In genomic region chr3:133364138-133364537, GRCm38 (mm10) we compare ENCODE assay signal across 24 mouse cellular contexts. TPM values are rescaled to one million over a fixed set of nuclear protein-coding genes. Genes with fewer than 3 reads are reported as not detected.
DNase-seq lines count a peak whose midpoint lies in the region; ATAC-seq lines count a peak whose summit lies in the region.
"Had no signal": no experiment of that assay in that cellular context is flagged by ENCODE, and none has a peak within 500 bp of the region (broad histone marks: within the 10 kb centered on the region; RNA-seq: fewer than 3 reads in every experiment).

No protein-coding gene starts in this region.

- H3K4me1 ChIP-seq in kidney, embryonic 14.5 days (ENCODE audit: control insufficient read depth, insufficient read depth, low read length): 0 out of 2 replicates have a peak, but pooled peaks cover 2% of the 10 kb centered on the region
- no peaks in the 10 kb centered on the region for H3K4me1 ChIP-seq in kidney, embryonic 16.5 days (ENCODE audit: insufficient read depth, low read length)
- peaks cover 2% of the 10 kb centered on the region; the same call in 1 of the 2 replicates for H3K4me1 ChIP-seq in limb, embryonic 11.5 days (ENCODE audit: control insufficient read depth, insufficient read depth, low read length)
- peaks cover 20% of the 10 kb centered on the region for H3K4me1 ChIP-seq in limb, embryonic 10.5 days
- H3K4me1 ChIP-seq: embryonic facial prominence, embryonic 12.5 days; forebrain, embryonic 13.5 days; forebrain, embryonic 15.5 days had no signal

- no peaks in the 10 kb centered on the region for H3K9me3 ChIP-seq in kidney, embryonic 14.5 days (ENCODE audit: control insufficient read depth, low read length)
- H3K9me3 ChIP-seq in kidney, embryonic 16.5 days (ENCODE audit: low read length): no peaks in the 10 kb centered on the region
- H3K9me3 ChIP-seq in limb, embryonic 11.5 days (ENCODE audit: control insufficient read depth, low read length): no peaks in the 10 kb centered on the region
- H3K9me3 ChIP-seq in limb, embryonic 10.5 days (replicated peaks): no peaks in the 10 kb centered on the region
- H3K9me3 ChIP-seq: embryonic facial prominence, embryonic 10.5 days; embryonic facial prominence, embryonic 12.5 days; forebrain, embryonic 13.5 days; forebrain, embryonic 15.5 days; G1E had no signal

- no peak overlapping the region for H3K9ac ChIP-seq in kidney, embryonic 14.5 days (ENCODE audit: low read depth, low read length)
- H3K9ac ChIP-seq in kidney, embryonic 16.5 days (replicated peaks; ENCODE audit: low read length): no peak overlapping the region
- no peak overlapping the region for H3K9ac ChIP-seq in limb, embryonic 11.5 days (ENCODE audit: low read length)
- H3K9ac ChIP-seq: embryonic facial prominence, embryonic 12.5 days; forebrain, embryonic 13.5 days; forebrain, embryonic 15.5 days had no signal

- WGBS in kidney, embryonic 14.5 days: 59% methylated on average over 3 of the region's 3 CpGs
- 54% methylated on average over 3 of the region's 3 CpGs for WGBS in kidney, embryonic 16.5 days
- WGBS in limb, embryonic 11.5 days: 69% methylated on average over 3 of the region's 3 CpGs
- 83% methylated on average over 3 of the region's 3 CpGs for WGBS in limb, embryonic 10.5 days

- no peak overlapping the region for H3K27ac ChIP-seq in kidney, embryonic 14.5 days (ENCODE audit: low read depth, low read length)
- H3K27ac ChIP-seq in kidney, embryonic 16.5 days (ENCODE audit: low read length): no peak overlapping the region
- no peak overlapping the region for H3K27ac ChIP-seq in limb, embryonic 11.5 days (replicated peaks; ENCODE audit: low read depth, low read length)
- H3K27ac ChIP-seq in limb, embryonic 10.5 days: no peak overlapping the region
- H3K27ac ChIP-seq: embryonic facial prominence, embryonic 10.5 days; embryonic facial prominence, embryonic 12.5 days; forebrain, embryonic 13.5 days; forebrain, embryonic 15.5 days had no signal

- no peak overlapping the region for H3K4me2 ChIP-seq in kidney, embryonic 14.5 days (replicated peaks; ENCODE audit: low read depth, low read length)
- no peak overlapping the region for H3K4me2 ChIP-seq in kidney, embryonic 16.5 days (replicated peaks; ENCODE audit: low read depth, low read length)
- no peak overlapping the region for H3K4me2 ChIP-seq in limb, embryonic 11.5 days (ENCODE audit: low read depth, severe bottlenecking)
- H3K4me2 ChIP-seq: embryonic facial prominence, embryonic 12.5 days; forebrain, embryonic 13.5 days; forebrain, embryonic 15.5 days had no signal

- ATAC-seq in kidney, embryonic 14.5 days (ENCODE audit: low FRiP score, low TSS enrichment): peak; percentile 78; the same call in 1 of the 2 replicates
- ATAC-seq in kidney, embryonic 16.5 days (ENCODE audit: low FRiP score, low TSS enrichment): peak; percentile 89
- ATAC-seq in limb, embryonic 11.5 days (ENCODE audit: insufficient number of reproducible peaks, low FRiP score, low TSS enrichment, low read depth): 0 out of 2 replicates have a peak, but pooled peaks have one; percentile 46
- ATAC-seq: activated CD4-positive, CD25-positive, alpha-beta regulatory T cell, adult 4 months; CD4-positive, CD25-positive, alpha-beta regulatory T cell, adult 4 months; forebrain, embryonic 13.5 days; forebrain, embryonic 15.5 days; Patski had no signal

- DNase-seq in kidney, postnatal 25 days: no peak
- no peak for DNase-seq in kidney, adult 9 months
- DNase-seq in limb, embryonic 11.5 days (ENCODE audit: low spot score): no peak
- no peak for DNase-seq in limb, embryonic 10.5 days (ENCODE audit: low spot score)
- DNase-seq: adrenal gland, adult 8-10 months; adrenal gland, postnatal 14 days; adrenal gland, postnatal 36 days; B cell, adult 2 months; cerebellum, adult 11-12 months; cerebellum, adult 2 months; cerebellum, adult 9-10 months; cerebellum, postnatal 10 days; cerebellum, postnatal 25 days had no signal

- H3K4me3 ChIP-seq in kidney, embryonic 14.5 days (ENCODE audit: low read length): no peak overlapping the region
- no peak overlapping the region for H3K4me3 ChIP-seq in kidney, embryonic 16.5 days (ENCODE audit: low read length)
- no peak overlapping the region for H3K4me3 ChIP-seq in limb, embryonic 11.5 days (ENCODE audit: low read depth, low read length)
- H3K4me3 ChIP-seq in limb, embryonic 10.5 days: no peak overlapping the region
- H3K4me3 ChIP-seq: embryonic facial prominence, embryonic 10.5 days; embryonic facial prominence, embryonic 12.5 days; forebrain, embryonic 13.5 days; forebrain, embryonic 15.5 days had no signal

- no peaks in the 10 kb centered on the region for H3K36me3 ChIP-seq in kidney, embryonic 14.5 days (ENCODE audit: control insufficient read depth, insufficient read depth, low read length)
- no peaks in the 10 kb centered on the region for H3K36me3 ChIP-seq in kidney, embryonic 16.5 days (ENCODE audit: insufficient read depth, low read length)
- H3K36me3 ChIP-seq in limb, embryonic 11.5 days (ENCODE audit: control insufficient read depth, insufficient read depth, low read length): no peaks in the 10 kb centered on the region
- peaks cover 4% of the 10 kb centered on the region; the same call in 1 of the 2 replicates for H3K36me3 ChIP-seq in limb, embryonic 10.5 days
- H3K36me3 ChIP-seq: forebrain, embryonic 15.5 days had no signal

- no peaks in the 10 kb centered on the region for H3K27me3 ChIP-seq in kidney, embryonic 14.5 days (ENCODE audit: control insufficient read depth, insufficient read depth, low read length)
- H3K27me3 ChIP-seq in kidney, embryonic 16.5 days (ENCODE audit: insufficient read depth, low read length): no peaks in the 10 kb centered on the region
- no peaks in the 10 kb centered on the region for H3K27me3 ChIP-seq in limb, embryonic 11.5 days (ENCODE audit: control insufficient read depth, insufficient read depth, low read length)
- no peaks in the 10 kb centered on the region for H3K27me3 ChIP-seq in limb, embryonic 10.5 days (ENCODE audit: low read depth, poor library complexity, severe bottlenecking)
- H3K27me3 ChIP-seq: CH12.LX; embryonic facial prominence, embryonic 12.5 days; forebrain, embryonic 13.5 days; forebrain, embryonic 15.5 days; Patski had no signal

RNA-seq across cellular contexts. Expression of gene Ppa2, which starts 54.2 kb away (rescaled TPM):
- 96.9 and 101 TPM in 2 replicates for polyA plus RNA-seq in kidney, embryonic 14.5 days (2014; fragmentation: Nextera tagmentation; extraction: Ambion mirVana)
- polyA plus RNA-seq in kidney, embryonic 16.5 days (2015; fragmentation: Nextera tagmentation; extraction: Ambion mirVana): 110 and 114 TPM in 2 replicates
- polyA plus RNA-seq in limb, embryonic 11.5 days (2014; fragmentation: Nextera tagmentation; extraction: Ambion mirVana): 78.4 and 85.8 TPM in 2 replicates
- polyA plus RNA-seq in limb, embryonic 10.5 days (2016; fragmentation: Nextera tagmentation; extraction: Ambion mirVana): 81.7 and 95.4 TPM in 2 replicates
